Mouse (Mus musculus) hindbrain, embryonic 12.5 days (tissue): ENCODE measurements at regions not wholly inside any gene's neighbourhood (a gene's known extent, or its start where the extent isn't known, plus 50 kb on each side); places are given as distances from the start of the nearest gene placed in this dataset.
A peak's percentile ranks its signal among the peaks of the same experiment; 100 is the strongest.

Source experiments
- ATAC-seq: fragments of 200-750 bp; cut with Nextera tagmentation; 2 replicates; pipeline ENCODE4 v1.8.0; 2017; ENCODE audit warnings: moderate TSS enrichment; ENCODE audit not compliant: low FRiP score
- H3K27ac ChIP-seq: fragments of 300-500 bp; sonication (generic); 2 replicates; pipeline ENCODE4 v1.5.1; 2016; ENCODE audit warnings: mild to moderate bottlenecking
- H3K27me3 ChIP-seq: fragments of 300-500 bp; sonication (generic); 2 replicates; pipeline ENCODE4 v1.6.1; 2016; ENCODE audit warnings: mild to moderate bottlenecking
- H3K36me3 ChIP-seq: fragments of 300-500 bp; sonication (generic); 2 replicates; pipeline ENCODE4 v1.6.1; 2016; ENCODE audit warnings: mild to moderate bottlenecking
- H3K4me1 ChIP-seq: fragments of 300-500 bp; sonication (generic); 2 replicates; pipeline ENCODE4 v1.6.1; 2016
- H3K4me2 ChIP-seq: fragments of 300-500 bp; sonication (generic); replicated peaks from 2 replicates; pipeline ENCODE4 v1.6.1; 2016; ENCODE audit warnings: mild to moderate bottlenecking
- H3K4me3 ChIP-seq: fragments of 300-500 bp; sonication (generic); 2 replicates; pipeline ENCODE4 v1.5.1; 2016; ENCODE audit warnings: mild to moderate bottlenecking
- H3K9ac ChIP-seq: fragments of 300-500 bp; sonication (generic); 2 replicates; pipeline ENCODE4 v1.6.1; 2016; ENCODE audit warnings: mild to moderate bottlenecking, moderate library complexity
- H3K9me3 ChIP-seq: fragments of 300-500 bp; sonication (generic); replicated peaks from 2 replicates; pipeline ENCODE4 v1.6.1; 2016; ENCODE audit warnings: mild to moderate bottlenecking
- WGBS: fragments of 180-500 bp; shearing (Covaris S2); methylation state at CpG from one replicate; pipeline ENCODE4 v1.1.7; 2016; 5-methylcytosine and 5-hydroxymethylcytosine counted together

DNA sequence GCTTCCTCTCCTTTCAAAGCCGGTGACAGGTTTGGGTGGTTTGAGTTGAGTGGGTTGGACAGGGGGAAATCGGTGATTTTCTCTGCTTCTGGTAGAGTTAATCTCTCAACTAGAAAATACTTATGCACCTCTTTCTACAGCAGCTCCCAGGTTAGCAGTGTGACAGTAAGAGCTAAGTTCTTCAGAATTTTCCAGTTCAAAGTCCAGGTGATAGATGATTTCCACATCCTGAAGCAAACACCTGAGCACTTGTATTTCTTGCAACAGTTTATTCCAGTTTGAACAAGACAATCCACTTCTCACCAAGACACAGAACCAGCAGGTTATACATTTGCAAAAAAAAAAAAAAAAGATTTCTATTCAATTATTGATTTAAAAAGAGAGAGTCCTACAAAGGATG lies 104.0 kb upstream of the Nr2f2 start:
- Histone ChIP-seq H3K27ac (no peak overlapping the region), H3K36me3 (no peaks in the 10 kb centered on the region), H3K27me3 (no peaks in the 10 kb centered on the region), H3K9me3 (no peaks in the 10 kb centered on the region), H3K4me1 (no peaks in the 10 kb centered on the region), H3K4me3 (no peak overlapping the region), H3K4me2 (no peak overlapping the region), H3K9ac (no peak overlapping the region)
- 86% methylated on average over 2 of the region's 2 CpGs for WGBS
- ATAC-seq, result no peak

DNA sequence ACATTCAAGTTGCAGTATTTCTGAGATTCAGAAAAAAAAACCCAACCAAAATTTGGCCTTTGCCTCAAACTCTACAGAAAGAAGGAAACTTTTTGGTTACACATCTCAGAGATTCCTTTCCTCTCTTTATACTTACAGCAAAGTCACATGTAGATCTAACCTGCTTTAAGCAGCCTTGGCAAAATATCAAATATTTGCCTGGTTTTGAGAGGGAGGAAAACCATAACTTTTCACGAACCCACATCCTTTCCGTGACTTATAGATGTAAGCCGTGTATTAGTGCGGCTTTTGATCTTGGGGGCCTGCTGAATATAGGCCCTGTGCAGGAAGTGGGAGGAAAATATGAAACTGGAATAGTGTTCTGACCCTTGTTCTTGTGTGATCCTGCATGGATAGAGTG lies 95.6 kb upstream of the Nr2f2 start:
- H3K9ac ChIP-seq, result no peak overlapping the region
- no peak for ATAC-seq
- H3K4me1 ChIP-seq, result no peaks in the 10 kb centered on the region
- no peaks in the 10 kb centered on the region for H3K27me3 ChIP-seq
- no peaks in the 10 kb centered on the region for H3K9me3 ChIP-seq
- no peak overlapping the region for H3K4me2 ChIP-seq
- WGBS, result 91% methylated on average over 4 of the region's 4 CpGs
- no peaks in the 10 kb centered on the region for H3K36me3 ChIP-seq
- H3K27ac ChIP-seq, result no peak overlapping the region
- H3K4me3 ChIP-seq, result no peak overlapping the region

DNA sequence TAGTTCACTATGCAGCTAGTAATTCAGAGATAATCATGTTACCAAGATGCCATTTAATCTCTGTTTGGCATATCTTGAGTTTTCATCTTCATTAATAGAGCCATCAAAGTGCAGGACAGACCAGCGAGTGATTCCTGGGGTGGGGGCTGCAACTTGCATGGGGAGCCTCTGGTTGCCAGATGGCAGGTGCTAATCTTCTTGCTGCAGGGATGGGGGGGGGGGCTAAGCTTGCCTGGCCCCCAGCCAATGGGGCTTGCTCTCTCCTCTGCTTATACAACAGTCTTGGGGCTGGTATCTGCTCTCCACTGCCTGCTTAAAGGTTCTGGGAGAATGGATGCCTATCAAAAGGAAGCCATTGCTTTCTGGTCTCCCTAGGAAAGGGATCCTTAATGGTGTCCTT lies 88.0 kb upstream of the Nr2f2 start:
- Histone ChIP-seq H3K27ac (no peak overlapping the region), H3K9me3 (no peaks in the 10 kb centered on the region), H3K36me3 (no peaks in the 10 kb centered on the region), H3K9ac (no peak overlapping the region), H3K27me3 (no peaks in the 10 kb centered on the region), H3K4me1 (no peaks in the 10 kb centered on the region), H3K4me2 (no peak overlapping the region), H3K4me3 (no peak overlapping the region)
- ATAC-seq, result no peak
- WGBS, result 65% methylated on average over 1 of the region's 1 CpGs

DNA sequence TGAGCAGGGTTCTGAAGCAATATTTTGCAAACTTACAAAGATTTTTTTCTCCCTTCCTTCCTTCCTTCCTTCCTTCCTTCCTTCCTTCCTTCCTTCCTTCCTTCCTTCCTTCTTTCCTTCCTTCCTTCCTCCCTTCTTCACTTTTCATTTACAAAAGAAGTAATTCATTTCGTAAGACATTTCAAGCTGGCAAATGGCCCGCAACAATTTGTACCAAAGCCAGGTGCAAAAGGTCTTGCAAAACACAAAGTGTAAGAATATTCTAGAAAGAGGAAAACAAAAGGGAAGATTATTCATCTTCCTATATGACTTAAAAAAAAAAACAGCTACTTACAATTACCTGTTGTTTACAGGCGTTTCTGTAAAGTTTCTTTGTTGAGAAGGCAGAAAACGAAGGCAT lies 86.3 kb upstream of the Nr2f2 start:
- no peak overlapping the region for H3K27ac ChIP-seq
- no peak overlapping the region for H3K4me2 ChIP-seq
- 69% methylated on average over 4 of the region's 4 CpGs for WGBS
- H3K9ac ChIP-seq, result no peak overlapping the region
- H3K4me3 ChIP-seq, result no peak overlapping the region
- no peak for ATAC-seq
- H3K4me1 ChIP-seq, result no peaks in the 10 kb centered on the region
- H3K36me3 ChIP-seq, result no peaks in the 10 kb centered on the region
- H3K27me3 ChIP-seq, result no peaks in the 10 kb centered on the region
- H3K9me3 ChIP-seq, result no peaks in the 10 kb centered on the region

DNA sequence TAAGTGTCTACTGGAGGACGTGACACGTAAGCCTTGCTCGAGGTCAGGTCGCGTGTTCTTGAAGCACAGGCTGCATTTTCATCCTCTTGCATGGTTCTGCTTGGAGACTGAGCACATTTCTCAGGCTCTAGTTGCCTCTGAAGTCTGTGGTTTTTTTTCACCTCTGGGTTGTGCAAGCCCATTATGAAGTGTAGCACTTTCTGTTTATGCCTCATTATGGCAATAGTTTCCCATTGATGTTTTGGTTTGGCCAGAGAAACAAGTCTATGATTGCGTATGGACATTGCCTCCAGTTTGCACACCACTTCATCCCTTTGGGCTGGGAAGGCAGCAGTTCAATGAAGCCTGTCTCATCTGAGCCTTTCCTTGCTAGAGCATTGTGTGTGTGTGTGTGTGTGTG lies 72.4 kb upstream of the Nr2f2 start:
- 96% methylated on average over 6 of the region's 6 CpGs for WGBS
- no peak overlapping the region for H3K4me2 ChIP-seq
- no peak overlapping the region for H3K9ac ChIP-seq
- no peaks in the 10 kb centered on the region for H3K36me3 ChIP-seq
- H3K27me3 ChIP-seq, result no peaks in the 10 kb centered on the region
- H3K4me3 ChIP-seq, result no peak overlapping the region
- no peaks in the 10 kb centered on the region for H3K9me3 ChIP-seq
- H3K27ac ChIP-seq, result no peak overlapping the region
- H3K4me1 ChIP-seq, result no peaks in the 10 kb centered on the region
- ATAC-seq, result no peak

DNA sequence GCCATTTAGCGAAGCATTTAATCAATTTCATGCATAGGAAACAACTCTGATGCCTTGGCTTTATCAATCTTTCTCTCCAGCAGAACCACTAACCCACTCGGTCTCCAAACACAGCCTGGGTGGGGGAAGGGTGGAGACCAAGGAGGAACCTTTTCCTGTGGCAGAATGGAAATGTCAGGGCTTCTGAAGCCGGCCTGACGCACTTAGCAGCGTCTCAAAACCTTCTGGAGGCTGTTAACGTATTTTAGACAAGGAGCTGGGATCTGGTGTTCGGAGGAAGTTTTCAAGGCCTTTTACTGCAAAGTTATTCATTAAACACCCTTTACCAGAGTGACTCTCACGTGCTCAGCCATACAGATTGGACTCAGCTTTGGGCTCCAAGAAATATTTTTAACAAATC lies 67.3 kb upstream of the Nr2f2 start:
- no peaks in the 10 kb centered on the region for H3K36me3 ChIP-seq
- no peak overlapping the region for H3K27ac ChIP-seq
- 44% methylated on average over 8 of the region's 8 CpGs for WGBS
- no peak overlapping the region for H3K9ac ChIP-seq
- no peaks in the 10 kb centered on the region for H3K4me1 ChIP-seq
- no peaks in the 10 kb centered on the region for H3K9me3 ChIP-seq
- ATAC-seq, result no peak
- H3K27me3 ChIP-seq, result no peaks in the 10 kb centered on the region
- no peak overlapping the region for H3K4me3 ChIP-seq
- no peak overlapping the region for H3K4me2 ChIP-seq

DNA sequence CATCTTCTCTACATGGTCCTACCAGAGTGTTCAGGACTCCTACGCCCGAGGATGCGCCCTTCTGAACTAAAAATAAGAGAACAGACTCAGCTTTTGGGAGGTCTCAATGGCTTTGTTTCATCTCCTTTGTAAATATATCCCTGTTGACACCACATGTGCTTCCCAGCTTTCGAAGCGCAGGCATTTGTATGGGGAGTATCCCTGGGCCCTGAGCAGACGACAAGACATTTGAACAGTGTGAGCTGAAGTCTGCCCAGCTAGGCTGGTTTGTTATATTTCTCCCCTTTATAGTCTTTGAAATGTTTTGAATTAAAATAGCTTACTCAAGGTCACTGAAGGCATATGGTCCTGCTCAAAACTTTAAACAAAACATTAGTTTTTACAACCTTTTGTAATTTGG lies 66.8 kb upstream of the Nr2f2 start:
- Histone ChIP-seq H3K9ac (no peak overlapping the region), H3K36me3 (no peaks in the 10 kb centered on the region), H3K9me3 (no peaks in the 10 kb centered on the region), H3K4me2 (no peak overlapping the region), H3K27me3 (no peaks in the 10 kb centered on the region), H3K4me3 (no peak overlapping the region), H3K27ac (no peak overlapping the region), H3K4me1 (no peaks in the 10 kb centered on the region)
- no peak for ATAC-seq
- 65% methylated on average over 6 of the region's 6 CpGs for WGBS

DNA sequence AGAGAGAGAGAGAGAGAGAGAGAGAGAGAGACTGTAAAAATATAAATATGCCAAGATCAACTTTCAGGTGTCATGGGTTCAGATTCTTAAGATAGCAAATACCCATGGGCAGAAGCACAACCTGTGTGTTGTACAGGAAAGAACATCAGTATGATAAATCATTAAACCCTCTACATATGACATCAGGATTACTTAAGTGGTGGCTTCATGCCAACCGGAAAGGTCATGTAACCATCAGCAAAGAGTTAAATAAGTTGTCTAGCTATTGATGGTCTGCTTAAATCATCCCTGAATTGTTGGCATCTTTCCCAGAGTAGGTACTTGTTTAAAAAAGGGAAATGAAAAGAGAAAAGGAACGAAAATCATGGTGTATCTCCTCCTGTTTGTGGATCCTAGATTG lies 65.2 kb upstream of the Nr2f2 start:
- H3K27ac ChIP-seq, result no peak overlapping the region
- no peak for ATAC-seq
- H3K4me3 ChIP-seq, result no peak overlapping the region
- no peaks in the 10 kb centered on the region for H3K9me3 ChIP-seq
- H3K4me2 ChIP-seq, result no peak overlapping the region
- 93% methylated on average over 2 of the region's 2 CpGs for WGBS
- no peaks in the 10 kb centered on the region for H3K27me3 ChIP-seq
- no peak overlapping the region for H3K9ac ChIP-seq
- no peaks in the 10 kb centered on the region for H3K4me1 ChIP-seq
- H3K36me3 ChIP-seq, result no peaks in the 10 kb centered on the region

DNA sequence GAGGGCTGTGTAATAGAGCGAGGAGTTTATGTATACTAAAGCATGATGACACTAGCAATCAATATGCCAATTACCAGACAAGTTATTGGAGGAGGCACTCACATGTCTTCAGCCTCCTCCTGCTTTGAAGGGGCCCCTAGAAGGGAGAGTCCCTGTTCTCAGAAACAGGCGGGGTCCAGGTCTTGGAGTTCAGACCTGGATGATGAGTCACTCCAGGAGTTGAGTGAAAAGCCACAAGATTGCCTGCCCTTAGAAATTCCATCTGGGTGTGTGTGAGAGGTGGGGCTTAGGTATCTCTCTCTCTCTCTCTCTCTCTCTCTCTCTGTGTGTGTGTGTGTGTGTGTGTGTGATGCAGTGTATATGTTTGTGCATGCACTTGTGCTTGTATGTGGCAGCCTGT lies 62.8 kb upstream of the Nr2f2 start:
- Histone ChIP-seq H3K9ac (no peak overlapping the region), H3K4me2 (no peak overlapping the region), H3K27me3 (no peaks in the 10 kb centered on the region), H3K9me3 (no peaks in the 10 kb centered on the region), H3K4me1 (no peaks in the 10 kb centered on the region), H3K4me3 (no peak overlapping the region), H3K36me3 (no peaks in the 10 kb centered on the region), H3K27ac (no peak overlapping the region)
- WGBS, result 40% methylated on average over 2 of the region's 2 CpGs
- no peak for ATAC-seq

DNA sequence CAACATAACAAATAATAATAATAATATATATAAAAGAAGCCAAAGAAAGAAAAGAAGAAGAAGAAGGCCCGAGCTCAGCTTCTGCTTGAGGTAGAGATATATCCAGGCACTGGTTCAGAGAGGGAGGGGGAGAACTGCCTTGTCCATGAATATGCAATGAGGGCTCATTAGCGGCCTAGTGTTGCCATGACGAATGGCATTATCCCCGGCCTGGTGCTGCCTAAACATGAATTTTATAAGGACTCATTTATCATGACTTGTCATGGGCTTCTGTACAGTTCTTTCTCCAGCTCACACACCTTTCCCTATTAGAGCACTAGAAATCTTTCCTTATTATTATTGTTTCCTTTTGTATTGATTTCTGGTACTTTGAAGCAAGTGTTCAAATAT lies 57.7 kb upstream of the Nr2f2 start:
- Histone ChIP-seq H3K4me2 (no peak overlapping the region), H3K4me1 (peaks cover 8% of the 10 kb centered on the region)

DNA sequence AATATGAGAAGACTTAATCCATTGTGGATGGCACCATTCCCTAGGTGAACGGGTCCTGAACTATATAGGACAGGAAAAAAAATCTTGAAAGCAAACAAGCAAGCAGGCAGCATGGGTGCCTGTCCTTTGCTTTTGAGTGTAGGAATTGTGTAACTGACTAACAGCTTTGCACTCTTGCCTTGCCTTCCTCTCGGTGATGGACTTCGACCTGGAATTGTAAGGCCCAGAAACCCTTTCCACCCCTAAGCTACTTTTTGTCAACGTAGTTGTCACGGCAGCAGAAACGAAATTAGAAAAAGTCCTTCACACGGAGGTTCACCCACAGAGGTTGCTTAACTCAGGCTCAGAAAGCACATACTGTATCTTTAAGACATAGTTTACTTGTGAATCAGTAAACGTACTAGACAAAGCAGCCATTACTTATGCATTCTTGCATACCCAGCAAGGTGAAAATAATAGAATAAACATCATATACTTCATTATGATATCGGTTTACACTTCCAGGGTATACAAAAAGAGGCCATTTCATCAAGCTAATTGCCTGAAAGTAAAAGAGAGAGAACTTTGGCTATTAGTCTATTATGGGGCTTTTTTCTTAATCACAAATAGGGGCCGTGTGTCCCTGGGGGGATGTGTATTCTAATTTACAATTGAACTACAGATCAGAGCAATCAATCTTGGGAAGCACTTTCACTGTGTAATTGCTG lies 57.1 kb upstream of the Nr2f2 start:
- no peak overlapping the region for H3K9ac ChIP-seq
- H3K4me1 ChIP-seq, result peaks cover 8% of the 10 kb centered on the region
- H3K4me3 ChIP-seq, result no peak overlapping the region
- no peak overlapping the region for H3K4me2 ChIP-seq
- WGBS, result 59% methylated on average over 10 of the region's 10 CpGs
- H3K27ac ChIP-seq, result peak overlapping the region; percentile 72
- peak; percentile 63 for ATAC-seq
- H3K36me3 ChIP-seq, result no peaks in the 10 kb centered on the region
- H3K9me3 ChIP-seq, result no peaks in the 10 kb centered on the region
- H3K27me3 ChIP-seq, result no peaks in the 10 kb centered on the region

More for the DNA sequence above, 57.7 kb upstream of the Nr2f2 start:
- Histone ChIP-seq H3K27ac (peak overlapping the region; percentile 72; the same call in 1 of the 2 replicates), H3K9ac (no peak overlapping the region), H3K27me3 (no peaks in the 10 kb centered on the region), H3K4me3 (no peak overlapping the region), H3K36me3 (no peaks in the 10 kb centered on the region), H3K9me3 (no peaks in the 10 kb centered on the region)
- peak; percentile 99 for ATAC-seq
- 23% methylated on average over 4 of the region's 4 CpGs for WGBS

DNA sequence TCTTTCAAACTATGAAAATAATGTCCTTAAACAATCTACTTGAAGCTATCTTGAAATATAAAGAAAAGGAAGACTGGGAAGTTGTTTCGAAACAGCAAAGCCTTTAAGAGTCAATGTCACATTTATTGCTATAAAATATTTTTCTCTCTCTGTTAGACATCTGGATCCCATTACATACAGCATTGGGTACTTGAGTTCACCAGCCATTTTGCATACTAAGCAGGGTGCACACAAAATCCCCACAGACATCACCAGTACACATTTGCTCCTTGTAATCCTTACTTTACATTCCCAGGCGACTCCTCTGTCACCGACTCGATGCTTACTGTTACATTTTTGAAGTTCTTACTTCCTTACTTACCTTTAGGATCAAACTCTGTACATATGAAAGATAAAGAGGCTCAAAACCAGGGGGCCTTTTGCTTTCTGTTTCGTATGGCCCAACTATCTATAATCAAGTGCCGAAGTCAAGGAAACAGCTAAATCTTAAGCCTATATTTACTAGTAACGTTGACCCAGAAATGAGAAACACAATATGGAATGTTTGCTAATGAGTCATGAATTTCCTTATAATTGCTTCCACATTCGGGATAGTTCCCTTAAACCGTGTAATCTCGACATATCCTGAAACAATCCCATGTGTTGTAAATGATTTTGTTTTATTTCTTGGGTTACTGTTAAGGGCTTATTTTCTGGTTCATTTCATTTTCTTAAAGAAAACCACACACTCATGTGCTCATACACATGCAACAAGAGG lies 49.8 kb upstream of the Nr2f2 start:
- Histone ChIP-seq H3K9ac (no peak overlapping the region), H3K4me1 (no peaks in the 10 kb centered on the region), H3K27ac (no peak overlapping the region), H3K36me3 (no peaks in the 10 kb centered on the region), H3K4me3 (no peak overlapping the region), H3K9me3 (no peaks in the 10 kb centered on the region), H3K27me3 (no peaks in the 10 kb centered on the region), H3K4me2 (no peak overlapping the region)
- WGBS, result 82% methylated on average over 10 of the region's 10 CpGs
- ATAC-seq, result no peak
